Mouse (Mus musculus) lung, postnatal 0 days (tissue): ENCODE data around the gene Cep295nl. TPM values are rescaled to one million over a fixed set of nuclear protein-coding genes. Genes with fewer than 3 reads are reported as not detected.

Experiments used
- ATAC-seq: fragments of 200-750 bp; cut with Nextera tagmentation; 2 replicates; pipeline ENCODE4 v1.8.0; 2017; ENCODE audit warnings: moderate library complexity
- DNase-seq: peaks from one replicate; pipeline ENCODE4 v3.0.0-alpha.2; 2016; ENCODE audit warnings: low spot score
- H3K27ac ChIP-seq: fragments of 300-500 bp; sonication (generic); 2 replicates; pipeline ENCODE4 v1.5.1; 2014; ENCODE audit warnings: antibody characterized with exemption, mild to moderate bottlenecking, low read length, mixed read lengths
- H3K27me3 ChIP-seq: fragments of 300-500 bp; sonication (generic); replicated peaks from 2 replicates; pipeline ENCODE4 v1.6.1; 2014; ENCODE audit warnings: low read length, mixed read lengths; ENCODE audit not compliant: insufficient read depth
- H3K36me3 ChIP-seq: fragments of 300-500 bp; sonication (generic); 2 replicates; pipeline ENCODE4 v1.6.1; 2014; ENCODE audit warnings: low read length, mixed read lengths; ENCODE audit not compliant: insufficient read depth
- H3K4me1 ChIP-seq: fragments of 300-500 bp; sonication (generic); 2 replicates; pipeline ENCODE4 v1.6.1; 2014; ENCODE audit warnings: antibody characterized with exemption, low read depth, low read length, mixed read lengths; ENCODE audit not compliant: insufficient read depth
- H3K4me2 ChIP-seq: fragments of 300-500 bp; sonication (generic); replicated peaks from 2 replicates; pipeline ENCODE4 v1.6.1; 2014; ENCODE audit warnings: low read depth, mild to moderate bottlenecking, low read length, moderate library complexity, mixed read lengths
- H3K4me3 ChIP-seq: fragments of 300-500 bp; sonication (generic); 2 replicates; pipeline ENCODE4 v1.5.1; 2014; ENCODE audit warnings: low read depth, low read length
- H3K9ac ChIP-seq: fragments of 300-500 bp; sonication (generic); replicated peaks from 2 replicates; pipeline ENCODE4 v1.6.1; 2014; ENCODE audit warnings: low read depth, mild to moderate bottlenecking
- H3K9me3 ChIP-seq: fragments of 300-500 bp; sonication (generic); 2 replicates; pipeline ENCODE4 v1.6.1; 2016; ENCODE audit warnings: low read length, mixed read lengths
- CTCF ChIP-seq: IDR thresholded peaks from 2 replicates; pipeline ENCODE4 v1.5.1; 2016; ENCODE audit warnings: antibody characterized with exemption, mild to moderate bottlenecking
- EP300 ChIP-seq: IDR thresholded peaks from 2 replicates; pipeline ENCODE4 v1.6.1; 2016; ENCODE audit warnings: antibody characterized with exemption, mild to moderate bottlenecking, control low read depth
- WGBS: fragments of 180-500 bp; shearing (Covaris S2); extraction: QIAGEN DNeasy Blood & Tissue Kit; methylation state at CpG from one replicate; pipeline ENCODE4 v1.1.7; 2014; 5-methylcytosine and 5-hydroxymethylcytosine counted together
- polyA plus RNA-seq: library from polyadenylated mRNA; unstranded; fragments of >200 nt; fragmentation: Nextera tagmentation; extraction: Ambion mirVana; gene quantifications from 2 replicates; pipeline ENCODE4 v1.2.1, GENCODE M21; 2015

Cep295nl gene
- polyA plus RNA-seq, 1 experiment from 2014 or later: 0.44 TPM

DNA sequence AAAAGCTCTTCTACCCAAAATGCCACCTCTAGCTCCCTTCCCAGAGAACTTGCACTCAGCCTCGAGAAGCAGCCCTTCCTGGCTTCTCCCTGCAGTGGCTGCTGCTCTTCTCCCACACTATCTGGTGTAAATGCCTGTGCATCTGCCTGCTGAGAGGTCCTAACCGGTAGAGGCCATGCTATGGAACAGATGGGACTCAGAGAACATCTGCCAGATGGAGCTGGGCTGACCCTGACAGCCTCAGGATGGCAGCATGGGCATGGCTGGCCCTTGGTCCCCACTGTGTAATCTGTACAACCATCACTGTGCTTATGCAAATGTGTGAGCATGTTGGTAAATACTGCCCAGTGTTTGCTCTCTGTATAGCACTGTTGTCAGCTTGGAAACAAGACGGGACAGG lies 19.7 kb downstream of the Cep295nl start:
- no peak overlapping the region for H3K4me2 ChIP-seq
- no peak overlapping the region for H3K9ac ChIP-seq
- no peak overlapping the region for H3K4me3 ChIP-seq
- no peaks in the 10 kb centered on the region for H3K4me1 ChIP-seq
- no peak overlapping the region for H3K27ac ChIP-seq
- TF ChIP-seq CTCF (no peak), EP300 (no peak)
- no peaks in the 10 kb centered on the region for H3K27me3 ChIP-seq
- H3K9me3 ChIP-seq: no peaks in the 10 kb centered on the region
- no peaks in the 10 kb centered on the region for H3K36me3 ChIP-seq
- DNase-seq (no peak), ATAC-seq (no peak)
- WGBS: 60% methylated on average over 3 of the region's 3 CpGs

DNA sequence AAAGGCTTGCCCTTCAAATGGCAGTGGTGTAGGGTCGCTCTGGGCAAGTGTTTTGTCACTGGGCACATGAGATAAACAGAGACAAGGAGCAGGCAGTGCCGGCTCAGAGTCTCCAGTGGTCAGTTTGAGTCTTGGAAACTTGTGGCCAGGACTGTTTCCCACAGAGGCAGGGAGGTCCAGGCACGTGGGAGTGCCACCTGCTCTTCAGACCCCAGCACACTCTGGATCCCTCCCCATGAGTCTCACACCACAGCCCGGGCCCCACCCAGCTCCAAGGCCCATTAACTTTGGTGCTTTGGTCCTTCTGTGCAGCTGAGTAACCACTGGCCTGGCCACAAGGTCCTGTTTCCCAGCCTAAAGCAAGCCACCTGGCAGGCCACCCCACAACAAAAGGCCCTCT lies 20.3 kb downstream of the Cep295nl start:
- WGBS: 66% methylated on average over 4 of the region's 4 CpGs
- no peak for ATAC-seq
- no peak overlapping the region for H3K4me2 ChIP-seq

DNA sequence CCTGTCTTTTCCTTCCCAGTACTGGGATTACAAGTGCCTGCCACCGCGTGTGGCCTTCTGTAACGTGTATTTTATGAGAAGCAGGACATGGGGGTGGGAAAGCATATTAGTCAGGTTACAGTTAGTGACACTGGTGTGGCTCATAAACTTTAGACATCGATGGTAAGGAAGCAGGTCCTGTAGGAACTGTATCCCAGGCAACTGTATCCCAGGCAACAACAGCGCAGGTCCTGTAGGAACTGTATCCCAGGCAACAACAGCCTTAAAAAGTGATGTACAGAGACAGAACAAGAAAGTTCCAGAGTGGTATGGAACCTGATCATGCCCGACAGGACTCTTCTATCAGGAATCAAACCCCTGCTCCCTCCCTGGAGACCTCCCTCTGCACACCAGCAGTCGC lies 20.8 kb downstream of the Cep295nl start:
- no peak overlapping the region for H3K27ac ChIP-seq
- no peaks in the 10 kb centered on the region for H3K27me3 ChIP-seq
- no peaks in the 10 kb centered on the region for H3K9me3 ChIP-seq
- no peak overlapping the region for H3K4me3 ChIP-seq
- no peak overlapping the region for H3K4me2 ChIP-seq
- no peak overlapping the region for H3K9ac ChIP-seq
- H3K36me3 ChIP-seq: no peaks in the 10 kb centered on the region
- no peaks in the 10 kb centered on the region for H3K4me1 ChIP-seq
- TF ChIP-seq CTCF (no peak), EP300 (no peak)
- no peak for ATAC-seq
- no peak for DNase-seq
- 76% methylated on average over 7 of the region's 7 CpGs for WGBS

More for the DNA sequence above, 20.3 kb downstream of the Cep295nl start:
- no peak overlapping the region for H3K9ac ChIP-seq
- TF ChIP-seq CTCF (no peak), EP300 (no peak)
- no peak overlapping the region for H3K4me3 ChIP-seq
- H3K4me1 ChIP-seq: no peaks in the 10 kb centered on the region
- H3K36me3 ChIP-seq: no peaks in the 10 kb centered on the region
- no peaks in the 10 kb centered on the region for H3K9me3 ChIP-seq
- no peak overlapping the region for H3K27ac ChIP-seq
- no peak for DNase-seq
- H3K27me3 ChIP-seq: no peaks in the 10 kb centered on the region

DNA sequence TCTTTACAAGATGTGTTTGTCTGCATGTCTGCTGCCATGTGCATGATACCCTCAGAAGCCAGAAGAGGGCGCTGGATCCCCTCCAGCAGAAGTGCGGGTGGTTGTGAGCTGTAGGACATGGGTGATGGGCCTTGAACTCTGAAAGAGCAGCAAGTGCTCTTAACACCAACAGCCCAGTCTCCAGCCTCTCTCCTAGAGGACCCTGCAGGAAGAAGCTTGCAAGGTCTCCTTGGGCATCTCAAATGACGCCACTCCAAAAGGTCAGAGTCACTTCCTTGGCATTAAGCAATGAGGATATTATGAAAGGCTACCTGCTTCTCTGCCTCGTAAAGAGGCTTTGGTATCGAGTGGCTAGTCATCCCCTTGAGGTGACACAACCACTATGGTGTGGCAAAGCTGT lies 23.6 kb downstream of the Cep295nl start:
- H3K4me3 ChIP-seq: no peak overlapping the region
- 41% methylated on average over 5 of the region's 5 CpGs for WGBS
- H3K36me3 ChIP-seq: no peaks in the 10 kb centered on the region
- no peak overlapping the region for H3K27ac ChIP-seq
- peak; percentile 84 for TF ChIP-seq CTCF
- peak; percentile 46; the same call in 1 of the 2 replicates for TF ChIP-seq EP300
- no peak overlapping the region for H3K4me2 ChIP-seq
- H3K9me3 ChIP-seq: no peaks in the 10 kb centered on the region
- no peaks in the 10 kb centered on the region for H3K4me1 ChIP-seq
- no peaks in the 10 kb centered on the region for H3K27me3 ChIP-seq
- H3K9ac ChIP-seq: no peak overlapping the region
- ATAC-seq: peak; percentile 56
- DNase-seq: peak; percentile 73

DNA sequence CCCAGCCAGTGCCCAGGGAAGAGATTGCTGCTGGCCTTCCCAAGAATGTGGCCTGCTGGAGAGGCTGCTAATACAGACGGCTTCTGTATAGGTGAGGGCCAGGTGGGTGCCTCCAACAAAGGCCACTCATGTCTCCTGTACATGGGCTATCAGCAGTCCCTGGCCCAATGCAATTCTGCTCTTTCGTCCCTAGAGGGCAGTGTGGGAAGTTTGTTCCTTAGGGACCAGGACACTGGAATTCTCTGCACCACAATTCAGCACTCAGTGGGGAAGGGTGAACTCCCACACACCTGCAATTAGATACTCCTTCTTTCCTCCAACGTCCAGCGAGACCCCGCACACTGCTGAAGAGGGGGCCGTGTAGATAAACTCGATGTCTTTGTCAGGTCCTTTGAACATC lies 25.2 kb downstream of the Cep295nl start:
- Histone ChIP-seq H3K36me3 (no peaks in the 10 kb centered on the region), H3K9me3 (no peaks in the 10 kb centered on the region), H3K9ac (no peak overlapping the region), H3K27ac (no peak overlapping the region), H3K27me3 (no peaks in the 10 kb centered on the region), H3K4me1 (no peaks in the 10 kb centered on the region), H3K4me2 (no peak overlapping the region), H3K4me3 (no peak overlapping the region)
- ATAC-seq: peak; percentile 47; the same call in 1 of the 2 replicates
- WGBS: 9% methylated on average over 7 of the region's 7 CpGs
- no peak for TF ChIP-seq EP300
- TF ChIP-seq CTCF: peak; percentile 93
- peak; percentile 67 for DNase-seq

DNA sequence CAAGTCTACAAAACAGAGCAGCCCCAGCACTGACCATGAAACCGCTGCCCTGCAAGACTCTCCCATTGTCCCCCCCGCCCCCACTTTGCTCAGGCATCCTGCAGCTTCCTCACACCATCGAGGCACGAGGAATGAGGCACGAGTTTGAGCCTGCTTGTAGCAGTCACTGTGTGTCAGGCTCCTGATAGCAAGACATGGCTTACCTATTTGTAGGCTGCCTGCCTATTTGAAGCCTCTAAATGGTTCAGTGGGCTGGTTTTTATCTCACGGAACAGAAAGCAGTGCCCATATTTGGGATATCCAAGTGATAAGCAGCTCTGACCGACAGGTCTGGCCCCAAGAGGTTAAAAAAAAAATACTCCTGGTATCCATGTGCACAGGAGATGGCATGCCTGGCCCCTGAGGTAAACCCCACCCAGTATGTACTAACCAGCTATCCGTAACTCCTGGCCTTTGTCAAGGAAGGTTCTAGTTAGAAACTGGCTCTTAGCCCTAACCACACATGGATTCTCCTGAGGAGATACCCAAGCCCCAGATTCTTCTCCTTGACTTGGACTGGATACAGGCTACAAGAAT lies 26.0 kb downstream of the Cep295nl start:
- no peaks in the 10 kb centered on the region for H3K4me1 ChIP-seq
- DNase-seq (no peak), ATAC-seq (no peak)
- no peaks in the 10 kb centered on the region for H3K27me3 ChIP-seq
- no peak for TF ChIP-seq CTCF
- no peak for TF ChIP-seq EP300
- WGBS: 83% methylated on average over 8 of the region's 8 CpGs
- H3K36me3 ChIP-seq: no peaks in the 10 kb centered on the region
- no peaks in the 10 kb centered on the region for H3K9me3 ChIP-seq
- H3K27ac ChIP-seq: no peak overlapping the region
- no peak overlapping the region for H3K9ac ChIP-seq
- H3K4me2 ChIP-seq: no peak overlapping the region
- H3K4me3 ChIP-seq: no peak overlapping the region
